Mouse (Mus musculus) gastrocnemius, adult 2 months (tissue): ENCODE results near the gene Nuak1. TPM values are rescaled to one million over a fixed set of nuclear protein-coding genes. Genes with fewer than 3 reads are reported as not detected.
"Not testable (repeated sequence)": the region's sequence is repeated elsewhere in the genome, so short reads cannot be mapped to it uniquely, and the experiment has no call there.

Experiments
- DNase-seq: peaks from one replicate; pipeline ENCODE4 v3.0.0; 2022
- H3K27ac ChIP-seq: fragments of 200-600 bp; 2 replicates; pipeline ENCODE4 v1.8.1; 2022; ENCODE audit warnings: mild to moderate bottlenecking
- H3K4me3 ChIP-seq: fragments of 200-600 bp; 2 replicates; pipeline ENCODE4 v1.8.1; 2022; ENCODE audit warnings: mild to moderate bottlenecking, moderate library complexity
- CTCF ChIP-seq: fragments of 200-600 bp; IDR thresholded peaks from 2 replicates; pipeline ENCODE4 v1.8.1; 2022; ENCODE audit warnings: antibody characterized with exemption, mild to moderate bottlenecking, moderate library complexity
- intact Hi-C: fragments of 180-260 bp; cut with DNase I; formaldehyde crosslinking; loops from one replicate; pipeline ENCODE4 v1.15.1; 2025
- long read RNA-seq, 2 experiments: library from polyadenylated mRNA; stranded (forward); transcript quantifications; one replicate each; pipeline ENCODE4 v2.0.0; 2021
- total RNA-seq, 2 experiments: library from RNA; stranded (reverse); gene quantifications; 2 replicates each; pipeline ENCODE4 v1.2.3; 2021

Gene Nuak1
- 10 to 100 TPM; 21.4 to 31.0 TPM for total RNA-seq
- long read RNA-seq, experiment 1, partial matches to known transcripts = 0 of 28 reads
- long read RNA-seq, experiment 1, other reads (novel, unspliced or antisense) = 28 of 28 reads
- long read RNA-seq, experiment 2, partial matches to known transcripts = 0 of 22 reads
- long read RNA-seq, experiment 2, other reads (novel, unspliced or antisense) = 22 of 22 reads

DNA sequence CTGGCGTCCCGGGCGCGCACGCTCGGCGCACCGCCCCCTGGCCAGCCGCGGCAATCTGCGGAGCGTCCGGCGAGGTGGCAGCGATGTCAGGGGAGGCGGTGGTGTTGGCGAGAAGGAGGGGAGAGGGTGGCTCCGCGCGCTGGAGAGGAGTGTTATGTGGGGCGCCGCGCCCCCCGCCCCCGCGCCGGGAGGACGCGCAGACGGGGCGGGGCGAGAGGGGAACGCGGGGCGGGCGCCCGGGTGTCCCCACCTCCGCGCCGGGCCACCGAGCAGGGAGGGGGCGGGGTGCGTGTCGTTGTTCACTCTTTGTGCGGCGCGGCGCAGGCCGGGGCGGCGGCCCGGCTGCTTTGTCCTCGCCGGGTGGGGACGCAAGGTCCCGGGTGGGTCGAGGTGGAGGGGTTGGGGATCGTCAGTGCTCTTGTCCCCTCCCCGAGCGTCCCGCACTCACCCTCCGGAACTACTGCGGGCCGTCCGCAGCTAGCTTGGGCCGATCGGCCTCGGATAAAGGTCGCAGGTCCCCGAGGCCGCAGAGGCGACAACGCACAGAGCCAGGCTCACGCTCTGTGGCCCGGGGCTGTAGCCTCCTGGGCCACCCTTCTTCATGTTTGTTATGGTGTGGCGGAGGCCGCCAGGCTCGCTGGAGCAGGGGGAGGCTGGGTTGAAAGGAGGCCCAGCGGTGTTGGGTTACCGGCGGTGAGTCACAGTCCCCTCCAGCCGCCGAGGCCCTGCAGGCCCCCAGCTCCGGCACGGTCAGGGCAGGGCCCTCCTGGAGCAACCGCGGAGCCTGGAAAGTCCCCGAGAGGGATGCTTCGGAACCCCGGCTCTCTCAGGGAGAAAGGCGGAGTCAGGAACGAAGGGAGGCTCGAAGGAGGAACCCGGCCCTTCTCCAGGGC is at the start of gene Nuak1:
Gene Nuak1 (minus strand): TSS at position 57 of the 893 bp plus-strand sequence.
- TF ChIP-seq CTCF = peak; percentile 24; the same call in 1 of the 2 replicates
- intact Hi-C loops = no loop called here
- DNase-seq = peak; percentile 95

DNA sequence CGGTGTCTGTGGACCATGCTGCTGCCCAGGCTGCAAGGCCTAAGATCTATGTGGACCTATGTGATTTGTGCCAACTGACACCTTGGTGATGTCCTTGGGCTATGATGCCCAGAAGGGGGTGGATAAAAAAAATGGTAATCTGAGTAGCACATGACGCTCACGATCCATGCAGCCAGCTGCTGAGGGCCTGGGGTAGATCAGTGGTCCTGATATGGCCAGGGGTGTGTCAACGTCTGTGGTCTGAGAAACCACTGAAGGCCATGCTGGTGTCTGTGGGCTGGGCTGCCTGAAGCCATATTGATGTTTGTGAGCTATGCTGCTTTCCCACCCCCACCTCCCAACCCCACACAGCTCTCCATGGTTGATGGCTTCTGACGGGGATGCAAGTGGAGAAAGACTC is 49.7 kb upstream of the Nuak1 start:
- no peak for TF ChIP-seq CTCF
- Histone ChIP-seq H3K27ac (no peak overlapping the region), H3K4me3 (no peak overlapping the region)
- intact Hi-C loops = no loop called here
- no peak for DNase-seq

More for the DNA sequence above, at the start of gene Nuak1:
- peak within 1 kb of the TSS; percentile 84 for H3K4me3 ChIP-seq
- peak within 1 kb of the TSS; percentile 100 for H3K27ac ChIP-seq

DNA sequence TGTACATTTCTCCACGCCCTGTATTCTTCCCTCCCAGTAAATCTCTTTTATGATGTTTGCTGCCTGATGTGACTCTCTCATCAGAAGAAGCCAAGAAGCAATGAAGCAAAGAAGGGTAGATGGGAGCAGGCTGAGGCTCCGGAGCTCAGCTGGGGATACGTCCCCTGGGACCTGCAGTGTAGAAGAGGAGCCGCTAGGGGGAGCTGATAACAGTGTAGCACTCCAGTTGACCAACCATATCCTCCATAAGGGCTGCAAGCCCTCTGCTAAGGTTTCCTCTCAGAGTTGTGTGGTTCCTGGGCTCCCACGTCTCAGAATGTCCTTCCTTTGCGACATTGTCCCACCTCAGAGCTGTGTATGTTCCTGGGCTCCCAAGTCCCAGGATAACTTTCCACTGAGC is 47.9 kb upstream of the Nuak1 start:
- intact Hi-C loops = no loop called here
- TF ChIP-seq CTCF = peak; percentile 78
- H3K4me3 ChIP-seq = no peak overlapping the region
- no peak overlapping the region for H3K27ac ChIP-seq
- peak; percentile 63 for DNase-seq

DNA sequence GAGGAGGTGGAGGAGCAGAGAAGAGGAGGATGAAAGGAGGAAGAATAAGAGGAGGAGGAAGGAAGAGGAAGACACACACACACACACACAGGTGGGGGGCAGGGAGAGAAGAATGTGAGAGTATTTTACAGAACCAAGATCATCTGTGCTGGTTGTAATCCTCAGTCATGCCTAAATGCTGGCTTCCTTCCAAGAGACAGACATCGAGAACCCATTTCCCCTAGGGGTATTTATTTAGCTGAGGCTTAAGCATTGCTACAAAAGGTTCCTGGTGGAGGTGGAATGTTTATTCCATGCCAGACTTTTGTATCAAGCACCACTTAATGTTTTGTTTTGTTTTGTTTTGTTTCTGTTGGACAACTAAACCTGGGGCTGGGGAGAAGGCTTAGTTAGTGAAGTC is 44.3 kb upstream of the Nuak1 start:
- TF ChIP-seq CTCF = no peak
- Histone ChIP-seq H3K27ac (no peak overlapping the region), H3K4me3 (no peak overlapping the region)
- DNase-seq = no peak
- intact Hi-C loops = no loop called here

DNA sequence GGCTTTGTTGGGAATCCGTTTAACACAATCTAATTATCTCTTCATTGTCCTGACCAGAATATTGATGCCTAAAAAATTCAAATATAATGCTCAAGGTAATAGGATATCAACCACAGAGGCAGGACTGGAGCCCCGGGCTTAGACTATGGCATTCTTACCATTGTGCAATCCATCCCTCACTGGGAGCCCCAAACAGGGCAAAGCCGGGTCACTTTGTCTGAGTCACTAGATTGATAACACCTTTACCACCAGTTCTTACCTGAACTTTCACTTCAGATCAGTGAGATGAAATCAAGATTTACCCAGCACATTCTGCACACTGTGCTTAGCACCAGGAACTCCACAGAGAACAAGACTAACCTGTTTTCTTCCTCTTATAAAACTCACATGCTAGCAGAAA is 43.2 kb upstream of the Nuak1 start:
- Histone ChIP-seq H3K27ac (no peak overlapping the region), H3K4me3 (no peak overlapping the region)
- no peak for TF ChIP-seq CTCF
- no peak for DNase-seq
- intact Hi-C loops = no loop called here

DNA sequence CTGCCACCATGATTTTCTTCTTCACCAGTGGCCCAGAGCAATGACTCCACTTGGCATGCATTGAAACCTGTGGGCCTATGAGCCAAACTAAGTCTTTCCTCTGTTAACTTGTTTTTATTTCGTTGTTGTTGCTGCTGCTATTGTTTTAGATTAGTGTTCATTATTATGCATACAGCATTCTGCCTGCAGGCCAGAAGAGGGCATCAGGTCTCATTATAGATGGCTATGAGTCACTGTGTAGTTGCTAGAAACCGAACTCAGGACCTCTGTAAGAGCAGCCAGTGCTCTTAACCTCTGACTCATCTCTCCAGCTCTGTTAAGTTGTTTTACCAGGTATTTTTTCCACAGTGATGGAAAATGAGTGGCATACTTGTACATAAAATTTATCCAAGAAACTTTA is 42.7 kb upstream of the Nuak1 start:
- intact Hi-C loops = no loop called here
- DNase-seq = no peak
- Histone ChIP-seq H3K4me3 (no peak overlapping the region), H3K27ac (no peak overlapping the region)
- no peak for TF ChIP-seq CTCF

DNA sequence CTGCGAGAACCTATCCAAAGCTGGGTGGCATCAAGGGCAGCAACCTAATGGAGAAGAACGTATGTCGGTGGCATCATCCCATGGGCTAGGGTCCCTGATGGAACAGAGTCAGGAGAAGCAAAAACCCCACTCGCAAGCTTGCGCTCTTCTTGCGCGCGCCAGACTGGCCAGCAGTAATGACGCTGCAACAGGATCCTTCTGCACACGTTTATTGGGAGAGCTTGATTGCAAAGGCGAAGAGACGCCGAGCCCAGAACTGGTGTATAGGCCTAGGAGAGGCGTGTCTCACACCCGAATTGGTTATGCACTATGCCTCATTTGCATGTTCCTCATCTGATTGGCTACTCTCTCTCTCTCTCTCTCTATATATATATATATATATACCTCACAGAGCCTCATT is 42.0 kb upstream of the Nuak1 start:
- H3K4me3 ChIP-seq, DNase-seq, intact Hi-C loops, H3K27ac ChIP-seq: not testable (repeated sequence)

DNA sequence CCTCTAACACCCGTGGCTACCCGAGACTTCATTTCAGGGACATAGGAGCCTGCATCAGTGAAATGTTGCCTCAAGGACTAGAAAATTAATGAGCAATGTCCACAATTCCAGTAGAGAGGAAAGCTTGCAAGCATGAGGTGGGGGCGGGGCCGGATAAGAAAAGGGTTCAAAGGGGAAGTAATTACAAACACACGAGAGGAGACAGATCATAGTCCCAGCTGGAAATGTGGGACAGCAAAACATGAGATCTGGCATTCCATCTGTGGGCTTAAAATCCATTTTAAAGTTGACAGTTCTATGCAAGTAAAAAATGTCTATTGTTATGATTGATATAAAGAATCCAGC is 40.9 kb upstream of the Nuak1 start:
- TF ChIP-seq CTCF = no peak
- DNase-seq = no peak
- intact Hi-C loops = no loop called here
- Histone ChIP-seq H3K4me3 (no peak overlapping the region), H3K27ac (no peak overlapping the region)

DNA sequence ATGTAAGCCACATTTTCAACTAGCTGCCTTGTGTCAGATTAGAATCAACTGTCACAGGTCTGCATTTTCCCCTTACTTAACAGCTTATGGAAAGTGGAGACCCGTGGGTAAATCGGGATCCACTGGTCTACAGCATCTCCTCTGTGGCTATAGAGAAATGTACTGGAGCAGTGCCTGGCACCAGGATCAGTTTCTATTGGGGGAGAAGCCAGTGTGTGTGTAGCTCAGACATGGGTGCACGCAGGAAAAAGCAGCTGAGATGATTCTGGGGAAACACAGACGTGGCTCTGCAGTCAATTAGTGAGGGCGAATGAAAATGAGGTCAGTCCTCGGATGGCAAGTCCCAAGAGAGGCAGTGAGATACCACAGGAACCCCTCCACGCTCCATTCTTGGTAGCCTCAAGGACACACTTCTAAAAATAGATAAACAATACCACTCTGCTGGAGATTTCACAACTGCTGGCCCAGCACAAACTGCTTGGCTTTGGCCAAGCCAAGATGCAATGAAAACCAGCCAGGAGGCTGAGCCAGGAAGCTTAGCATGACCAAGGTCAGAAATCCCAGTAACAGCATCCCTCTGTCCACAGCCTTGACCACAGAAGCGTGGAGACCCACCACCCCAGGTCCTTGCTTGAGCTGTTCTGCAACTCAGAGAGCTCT is 40.4 kb upstream of the Nuak1 start:
- peak; percentile 75 for DNase-seq
- H3K27ac ChIP-seq = peak overlapping the region; percentile 58; the same call in 1 of the 2 replicates
- intact Hi-C loops = no loop called here
- peak overlapping the region; percentile 21 for H3K4me3 ChIP-seq
- TF ChIP-seq CTCF = no peak

DNA sequence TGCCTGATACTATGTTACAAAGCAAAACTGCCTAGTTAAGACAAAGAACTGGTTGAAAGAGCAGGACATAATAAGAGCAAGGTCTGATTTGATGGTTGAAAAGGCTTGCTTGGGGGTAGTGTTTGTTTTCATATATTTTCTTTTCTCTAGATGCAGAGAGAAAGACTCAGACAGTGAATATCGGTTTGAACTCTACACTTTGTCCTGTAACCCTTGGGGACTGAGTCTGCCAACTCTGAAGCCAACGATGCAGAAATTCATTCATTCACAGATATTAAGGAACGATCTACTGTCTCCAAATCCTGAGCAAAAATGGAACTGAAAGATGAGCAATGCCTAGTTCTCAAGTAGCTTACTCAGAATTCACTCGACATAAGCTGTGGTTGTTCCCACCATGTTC is 39.7 kb upstream of the Nuak1 start:
- DNase-seq = no peak
- no peak overlapping the region for H3K4me3 ChIP-seq
- no peak for TF ChIP-seq CTCF
- intact Hi-C loops = no loop called here
- peak overlapping the region; percentile 58; the same call in 1 of the 2 replicates for H3K27ac ChIP-seq

DNA sequence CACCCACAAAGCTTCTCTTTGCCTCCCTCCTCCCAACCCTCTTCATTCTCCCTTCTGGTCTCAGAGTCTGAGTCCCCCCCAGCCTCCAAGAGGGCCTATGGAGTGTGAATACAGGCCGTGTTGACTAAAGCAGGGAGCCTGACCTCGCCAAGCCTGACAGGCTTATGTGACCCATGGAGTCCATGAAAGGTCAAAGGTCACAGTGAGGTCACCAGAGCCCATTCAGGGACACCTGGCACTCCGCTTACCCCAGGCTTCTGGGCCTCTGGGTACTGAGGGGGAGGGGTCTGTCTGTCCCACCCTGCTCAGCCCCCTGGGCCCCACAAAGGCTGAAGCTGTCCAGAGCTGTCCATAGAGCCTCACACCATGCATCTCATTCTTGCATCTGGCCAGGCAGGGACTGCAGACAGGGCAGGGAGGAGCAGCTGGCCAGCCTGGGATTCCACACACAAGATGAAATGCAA is 37.2 kb upstream of the Nuak1 start:
- intact Hi-C loops = no loop called here
- H3K27ac ChIP-seq = no peak overlapping the region
- no peak for DNase-seq
- H3K4me3 ChIP-seq = no peak overlapping the region
- TF ChIP-seq CTCF = no peak

DNA sequence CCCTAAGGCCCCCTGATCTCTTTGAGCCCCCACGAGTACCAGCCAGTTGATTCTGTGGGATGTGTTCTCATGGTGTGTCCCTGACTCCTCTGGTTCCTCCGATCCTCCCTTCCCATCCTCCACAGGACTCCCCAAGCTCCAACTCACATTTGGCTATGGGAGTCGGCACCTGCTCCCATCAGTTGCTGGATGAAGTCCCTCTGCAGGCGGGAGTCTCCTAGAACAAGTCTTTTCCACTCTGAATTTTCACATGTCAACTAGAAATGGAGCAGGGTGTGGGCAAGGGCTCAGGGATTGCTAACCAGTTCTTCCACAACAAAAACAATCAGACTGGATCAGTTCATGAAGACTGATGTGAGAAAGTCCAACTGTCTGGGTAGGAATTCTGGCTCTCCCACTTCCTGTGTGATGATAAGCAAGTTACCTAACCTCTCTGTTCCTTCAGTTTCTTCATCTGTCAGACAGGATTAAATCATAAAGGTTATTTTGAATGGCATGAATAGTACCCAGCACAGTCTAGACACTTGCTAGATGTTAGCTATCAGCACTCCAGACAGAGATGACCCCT is 36.7 kb upstream of the Nuak1 start:
- peak; percentile 24 for DNase-seq
- TF ChIP-seq CTCF = no peak
- intact Hi-C loops = no loop called here

More for the DNA sequence above, 36.7 kb upstream of the Nuak1 start:
- Histone ChIP-seq H3K27ac (no peak overlapping the region), H3K4me3 (no peak overlapping the region)
